Mouse (Mus musculus): ENCODE measurements around the gene Gm21891.
"Not testable (repeated sequence)": the region's sequence is repeated elsewhere in the genome, so short reads cannot be mapped to it uniquely, and the experiment has no call there.

The Gm21891 gene

DNA sequence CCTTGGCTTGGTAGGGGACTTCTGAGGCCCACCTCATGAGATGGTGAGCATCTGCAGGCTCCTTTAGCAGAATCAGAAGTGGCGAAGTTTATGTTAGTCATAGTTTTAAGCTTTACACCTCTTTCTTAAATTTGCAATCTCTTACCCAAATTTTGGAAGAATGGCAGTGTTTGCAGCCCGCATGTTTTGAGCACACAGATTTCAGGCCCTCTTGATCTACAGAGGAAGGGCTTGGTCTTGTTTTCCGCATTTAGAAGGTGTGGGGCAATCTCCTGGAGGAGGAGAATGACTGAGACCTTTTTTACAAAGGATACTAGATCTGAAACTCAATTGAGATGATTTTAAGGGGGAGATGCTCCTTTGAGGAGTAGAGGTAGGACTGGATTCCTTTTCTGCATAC, at the start of gene Gm21891:
Gene Gm21891, minus strand, starts transcription at position 101 of the 400 bp plus-strand sequence.
- DNase-seq: not testable (repeated sequence)

DNA sequence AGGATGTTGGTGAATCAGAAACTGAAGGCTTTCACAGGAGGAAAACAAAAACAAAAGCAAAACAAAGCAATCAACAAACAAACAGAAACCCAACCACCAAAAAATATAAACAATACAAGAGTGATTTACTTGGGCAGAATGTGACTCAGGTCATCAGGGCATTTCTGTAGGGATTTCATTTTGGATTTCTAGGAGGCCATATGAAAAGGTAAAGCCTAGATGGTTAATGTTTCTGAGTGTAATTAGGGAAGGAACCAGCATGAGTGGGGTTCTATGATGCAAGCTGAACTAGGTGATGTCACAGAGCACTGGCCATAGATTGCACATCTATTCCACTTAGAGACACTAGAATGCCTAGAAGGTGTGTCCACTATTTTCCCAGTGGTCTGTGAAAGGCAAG, 28.4 kb upstream of the Gm21891 start, which contains the start of gene Gm21425:
Gene Gm21425, plus strand, starts transcription at position 301 of the 400 bp plus-strand sequence.
- DNase-seq: not testable (repeated sequence)

Measured in lung, postnatal 14 days (tissue).